Mouse (Mus musculus): ENCODE measurements around the gene Nsun5. TPM values are rescaled to one million over a fixed set of nuclear protein-coding genes. Genes with fewer than 3 reads are reported as not detected.
"Not testable (repeated sequence)": the region's sequence is repeated elsewhere in the genome, so short reads cannot be mapped to it uniquely, and the experiment has no call there.

The Nsun5 gene
- total RNA-seq, 2 experiments from 2014 or later = 16.9 to 21.0 TPM

GRCm38 (mm10) chr5:135369196-135369595, 557 bp upstream of the Nsun5 start:
- DNase-seq (ENCODE audit: low spot score in 2 of 2) = not testable (repeated sequence)
- intact Hi-C loops (cut with DNase I) = loop anchor here (10.0 kb wide), 1 partner anchor 254 kb away; no protein-coding TSS in a partner anchor

DNA sequence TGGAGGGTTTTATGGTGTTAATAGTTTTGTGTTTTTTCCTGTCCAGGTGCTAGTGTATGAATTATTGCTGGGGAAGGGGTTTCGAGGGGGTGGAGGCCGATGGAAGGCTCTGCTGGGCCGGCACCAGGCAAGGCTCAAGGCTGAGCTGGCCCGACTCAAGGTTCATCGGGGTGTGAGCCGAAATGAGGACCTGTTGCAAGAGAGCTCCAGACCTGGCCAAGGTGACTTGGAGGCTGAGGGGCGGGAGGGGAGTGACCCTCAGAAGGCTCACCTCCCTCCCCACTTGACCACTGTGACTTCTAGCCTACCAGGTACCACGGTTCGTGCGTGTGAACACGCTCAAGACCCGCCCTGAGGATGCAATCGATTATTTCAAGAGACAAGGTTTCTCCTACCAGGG, 1.4 kb downstream of the Nsun5 start:
- DNase-seq (ENCODE audit: low spot score in 2 of 2) = no peak
- intact Hi-C loops (cut with DNase I) = no loop called here

DNA sequence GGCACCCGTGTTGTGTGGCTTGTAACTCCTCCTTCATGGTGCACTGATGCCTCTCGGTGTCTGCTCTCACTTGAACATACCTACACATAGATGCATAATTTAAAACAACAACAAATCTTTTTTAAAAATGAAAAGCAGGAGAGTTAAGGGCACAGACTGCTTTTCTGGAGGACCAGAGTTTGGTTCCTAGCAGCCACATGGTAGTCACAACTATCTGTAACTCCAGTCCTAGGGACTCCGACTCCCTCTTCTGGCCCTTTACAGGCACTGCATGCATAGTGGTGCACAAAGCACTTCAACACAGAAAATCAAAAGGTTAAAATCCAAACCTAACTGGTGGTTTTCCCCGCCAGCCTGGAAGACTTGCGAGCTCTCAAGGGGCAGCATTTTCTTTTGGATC, 3.8 kb downstream of the Nsun5 start:
- DNase-seq (ENCODE audit: low spot score in 2 of 2) = no peak
- intact Hi-C loops (cut with DNase I) = no loop called here

DNA sequence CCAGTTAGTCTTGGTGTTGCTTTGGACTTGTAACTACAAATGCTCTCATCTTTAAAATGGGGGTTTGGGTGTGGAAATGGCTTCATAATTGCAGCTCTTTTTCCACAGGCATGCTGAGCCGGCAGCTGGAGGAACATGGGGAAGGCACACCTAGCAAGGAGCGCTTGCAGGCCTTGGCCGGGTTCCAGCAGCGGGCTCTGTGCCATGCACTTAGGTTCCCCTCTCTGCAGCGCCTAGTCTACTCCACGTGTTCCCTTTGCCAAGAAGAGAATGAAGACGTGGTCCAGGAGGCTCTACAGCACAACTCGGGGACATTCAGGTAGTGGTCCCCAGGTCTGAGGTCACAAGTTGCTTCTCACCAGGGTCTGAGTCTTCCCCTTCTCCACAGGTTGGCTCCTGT, 5.4 kb downstream of the Nsun5 start:
- intact Hi-C loops (cut with DNase I) = no loop called here
- no peak for DNase-seq (ENCODE audit: low spot score in 2 of 2)

- intact Hi-C loops (cut with DNase I) = no loop called here
- no peak for DNase-seq (ENCODE audit: low spot score in 2 of 2)
Measured at GRCm38 (mm10) chr5:135376341-135376740, 6.6 kb downstream of the Nsun5 start.

- intact Hi-C loops (cut with DNase I) = no loop called here
- DNase-seq (ENCODE audit: low spot score in 2 of 2) = no peak
Measured at GRCm38 (mm10) chr5:135380681-135381080, 10.9 kb downstream of the Nsun5 start.

DNA sequence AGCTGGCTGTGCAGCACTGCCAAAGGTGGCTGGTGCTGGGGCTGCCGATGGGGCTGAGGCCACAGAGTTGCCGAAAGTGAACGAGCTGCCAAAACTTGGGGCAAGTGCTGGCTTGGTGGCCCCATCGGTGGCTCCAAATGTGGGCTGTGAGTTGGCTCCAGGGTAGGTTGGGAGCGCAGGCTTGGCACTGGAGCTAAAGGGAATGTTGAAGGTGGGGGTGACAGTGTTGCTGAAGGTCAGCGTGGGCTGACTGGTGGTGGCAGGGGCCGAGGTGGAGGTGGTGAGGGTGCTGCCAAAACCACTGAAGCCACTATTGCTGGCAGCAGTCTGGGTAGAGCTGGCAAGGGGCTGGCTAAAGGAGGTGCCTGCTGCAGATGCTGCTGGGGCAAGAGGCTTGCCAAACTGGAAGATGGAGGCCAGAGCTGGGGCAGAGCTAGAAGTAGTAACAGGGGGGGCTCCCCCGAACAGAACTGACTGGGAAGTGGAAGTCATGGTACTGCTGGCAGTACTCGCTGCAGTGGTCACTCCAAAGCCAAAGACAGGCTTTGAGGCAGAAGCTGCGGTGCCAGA, 11.7 kb downstream of the Nsun5 start:
- no peak for DNase-seq (ENCODE audit: low spot score in 2 of 2)
- intact Hi-C loops (cut with DNase I) = no loop called here

DNA sequence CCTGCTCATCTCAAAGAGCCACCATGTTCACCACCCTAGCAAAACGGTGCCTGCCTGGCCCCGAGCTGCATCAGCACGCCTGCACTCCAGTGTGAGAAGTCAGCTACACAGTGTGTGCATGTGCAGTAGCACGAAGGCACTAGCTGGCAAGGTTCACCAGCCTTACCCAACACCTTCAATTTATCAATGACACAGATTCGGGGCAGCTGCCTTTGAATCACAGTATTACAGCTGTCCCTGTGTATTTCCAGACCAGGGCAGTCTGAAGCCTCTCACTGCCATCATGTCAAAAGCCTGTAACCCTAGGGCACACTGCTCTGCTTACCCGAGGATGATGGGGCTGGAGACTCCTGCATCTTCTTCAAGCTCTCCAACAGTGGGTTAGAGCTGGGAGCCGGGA, 13.0 kb downstream of the Nsun5 start:
- intact Hi-C loops (cut with DNase I) = no loop called here

DNA sequence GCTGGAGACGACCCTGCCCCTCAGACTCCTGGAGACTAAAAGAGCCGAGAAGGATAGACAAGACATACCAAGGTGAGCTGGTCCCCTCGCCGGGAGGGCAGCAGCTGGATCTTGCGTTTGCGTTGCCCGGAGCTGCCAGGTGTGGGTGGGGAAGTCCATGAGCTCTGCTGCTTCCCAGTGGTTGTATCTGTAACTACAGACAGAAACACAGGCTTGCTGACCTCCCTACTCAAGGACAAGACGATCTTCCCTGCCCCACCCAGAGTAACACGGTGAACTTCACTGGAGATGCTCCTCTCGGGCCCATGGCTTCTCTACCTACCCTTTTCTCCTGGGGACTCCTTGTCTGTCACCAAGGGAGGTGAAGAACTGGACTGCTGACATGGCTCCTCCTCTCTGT, 14.0 kb downstream of the Nsun5 start:
- no peak for DNase-seq (ENCODE audit: low spot score in 2 of 2)
- intact Hi-C loops (cut with DNase I) = no loop called here

More for the DNA sequence above, 13.0 kb downstream of the Nsun5 start:
- no peak for DNase-seq (ENCODE audit: low spot score in 2 of 2)

DNA sequence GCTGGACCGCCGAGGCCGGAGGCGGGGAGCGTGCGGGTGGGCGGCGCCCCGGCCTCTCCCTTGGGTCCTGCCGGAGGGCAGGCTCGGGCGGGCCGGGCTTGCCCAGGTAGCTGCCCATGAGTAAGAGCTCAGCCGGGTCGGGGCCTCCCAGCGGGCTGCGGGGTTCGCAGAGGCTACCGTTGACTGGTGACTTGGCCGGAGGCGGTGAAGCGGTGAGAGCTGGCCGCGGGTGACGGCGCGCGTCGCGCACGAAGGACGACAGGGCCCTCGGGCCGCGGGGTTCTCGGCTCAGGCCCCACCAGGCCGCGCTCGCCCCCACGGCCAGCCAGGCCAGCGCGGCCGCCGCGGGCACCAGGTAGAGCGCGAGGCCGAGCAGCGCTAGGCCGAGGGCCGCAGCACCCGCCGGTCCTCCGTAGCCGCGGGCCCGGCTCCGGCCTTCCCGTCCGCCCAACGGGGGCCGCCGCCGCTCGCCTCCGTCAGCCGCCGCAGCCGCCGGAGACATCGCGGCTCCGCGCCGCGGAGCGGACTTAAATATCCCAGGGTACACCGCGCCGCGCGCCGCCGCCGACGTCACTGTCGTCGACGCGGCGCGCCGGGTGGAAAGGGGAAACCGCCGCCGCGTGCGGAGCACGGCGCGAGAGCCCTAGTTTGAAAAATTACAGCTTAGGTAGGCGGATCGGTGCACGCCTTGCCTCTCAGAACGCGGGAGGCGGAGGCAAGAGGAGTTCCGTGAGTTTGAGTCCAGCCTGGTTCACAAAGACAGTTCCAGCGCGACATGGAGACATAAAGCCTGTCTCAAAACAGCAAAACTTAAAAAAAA, 24.5 kb downstream of the Nsun5 start, which contains the start of gene Pom121:
Gene Pom121 (minus strand): TSS at position 543 of the 820 bp plus-strand sequence.
- intact Hi-C loops (cut with DNase I) = loop anchor here (10.0 kb wide), 1 partner anchor 221 kb away; no protein-coding TSS in a partner anchor
- peak; percentile 83 to 87 for DNase-seq (ENCODE audit: low spot score in 2 of 2)

GRCm38 (mm10) chr5:135395826-135396225, 26.1 kb downstream of the Nsun5 start:
- intact Hi-C loops (cut with DNase I) = loop anchor here (10.0 kb wide), 1 partner anchor 219 kb away; no protein-coding TSS in a partner anchor
- no peak for DNase-seq (ENCODE audit: low spot score in 2 of 2)

DNA sequence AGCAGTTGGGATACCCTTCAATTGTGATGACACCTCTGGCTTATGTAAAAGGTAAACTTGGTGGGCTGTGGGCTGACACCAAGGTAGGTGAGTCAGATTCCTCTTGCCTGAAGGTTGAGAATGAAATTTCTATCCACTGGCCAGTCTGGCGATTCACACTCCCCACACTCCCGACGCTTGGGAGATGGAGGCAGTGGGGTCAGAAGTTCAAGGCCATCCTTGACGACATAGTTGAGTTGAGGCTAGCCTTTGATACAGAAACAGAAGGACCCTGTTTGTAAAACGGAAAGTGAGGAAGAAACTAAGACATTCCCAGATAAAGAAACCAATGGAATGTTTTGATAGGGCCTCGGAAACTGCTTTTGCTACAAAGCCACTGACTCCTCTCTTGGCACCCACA, 29.6 kb downstream of the Nsun5 start:
- DNase-seq (ENCODE audit: low spot score in 2 of 2) = no peak
- intact Hi-C loops (cut with DNase I) = loop anchor here (10.0 kb wide), 1 partner anchor 215 kb away; no protein-coding TSS in a partner anchor

GRCm38 (mm10) chr5:135400244-135400643, 30.5 kb downstream of the Nsun5 start:
- intact Hi-C loops (cut with DNase I) = loop anchor here (2.0 to 5.0 kb wide), 3 partner anchors 95 to 362 kb away; partner anchors contain the start of gene Hip1
- peak; percentile 66 to 77 for DNase-seq (ENCODE audit: low spot score in 2 of 2)

- intact Hi-C loops (cut with DNase I) = loop anchor here (5.0 kb wide), 2 partner anchors 143 to 358 kb away; partner anchors contain the start of gene Hip1
- peak; percentile 62 to 65 for DNase-seq (ENCODE audit: low spot score in 2 of 2)
Measured at GRCm38 (mm10) chr5:135404623-135405022, 34.9 kb downstream of the Nsun5 start.

GRCm38 (mm10) chr5:135405437-135405836, 35.7 kb downstream of the Nsun5 start:
- intact Hi-C loops (cut with DNase I) = no loop called here

GRCm38 (mm10) chr5:135408114-135408513, 38.4 kb downstream of the Nsun5 start:
- intact Hi-C loops (cut with DNase I) = no loop called here
- DNase-seq (ENCODE audit: low spot score in 2 of 2) = no peak

More at GRCm38 (mm10) chr5:135405437-135405836, 35.7 kb downstream of the Nsun5 start:
- DNase-seq (ENCODE audit: low spot score in 2 of 2) = no peak

GRCm38 (mm10) chr5:135410266-135410665, 40.5 kb downstream of the Nsun5 start:
- intact Hi-C loops (cut with DNase I) = no loop called here
- no peak for DNase-seq (ENCODE audit: low spot score in 2 of 2)
